Mouse (Mus musculus): ENCODE data around the gene Gm42417. TPM values are rescaled to one million over a fixed set of nuclear protein-coding genes. Genes with fewer than 3 reads are reported as not detected.

Gene Gm42417
- polyA plus RNA-seq, 1 experiment from 2014 or later = not detected

DNA sequence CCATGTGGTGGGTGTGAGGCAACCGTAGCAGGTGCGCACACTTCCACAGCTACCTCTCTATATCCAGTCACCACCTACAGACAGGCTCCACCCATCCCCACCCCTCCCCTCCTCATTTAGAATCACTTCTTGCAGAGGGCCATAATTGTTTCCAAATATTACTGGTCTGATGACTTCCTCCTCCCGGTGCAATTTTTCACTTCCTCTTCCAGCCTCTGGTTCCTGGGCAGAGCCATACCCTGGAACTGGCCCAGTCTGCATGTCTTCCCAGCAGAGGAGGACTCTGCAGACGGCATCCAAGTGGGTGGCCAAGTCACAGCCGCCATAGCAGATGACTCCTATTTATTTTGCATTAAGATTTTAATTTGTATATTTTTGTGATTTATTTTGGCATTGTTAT is 31.0 kb downstream of the Gm42417 start:
- Histone ChIP-seq H3K4me3 (no peak overlapping the region), H3K9me3 (no peaks in the 10 kb centered on the region), H3K9ac (no peak overlapping the region), H3K36me3 (peaks cover 18% of the 10 kb centered on the region), H3K4me1 (peaks cover 4% of the 10 kb centered on the region), H3K27ac (no peak overlapping the region), H3K4me2 (replicated peaks) (no peak overlapping the region), H3K27me3 (replicated peaks) (no peaks in the 10 kb centered on the region)
- WGBS = 86% methylated on average over 5 of the region's 5 CpGs
- ATAC-seq (ENCODE audit: low FRiP score, low read depth) = no peak

DNA sequence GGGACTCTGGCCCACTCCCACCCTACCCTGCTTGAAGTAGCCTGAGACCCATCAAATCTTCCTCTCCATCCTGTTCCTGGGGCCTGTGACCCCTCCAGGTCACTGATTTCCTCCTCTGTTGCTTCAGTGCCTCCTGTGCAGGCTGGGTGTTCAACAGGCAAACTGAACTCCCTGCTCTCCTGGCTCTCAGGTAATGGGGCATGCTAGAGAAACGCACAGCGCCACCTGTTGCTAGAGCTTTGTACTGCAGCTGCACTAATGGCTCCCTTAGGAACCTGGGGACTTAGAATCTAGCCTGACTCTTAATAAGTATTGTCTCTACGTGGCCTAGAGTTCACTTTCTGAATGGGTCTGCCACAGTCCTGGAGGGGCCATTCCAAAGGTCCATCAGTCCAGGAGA is 38.0 kb downstream of the Gm42417 start:
- peaks cover 30% of the 10 kb centered on the region for H3K36me3 ChIP-seq
- no peaks in the 10 kb centered on the region for H3K4me1 ChIP-seq
- H3K9me3 ChIP-seq = no peaks in the 10 kb centered on the region
- WGBS = 9% methylated on average over 3 of the region's 3 CpGs
- H3K4me2 ChIP-seq (replicated peaks) = no peak overlapping the region
- no peaks in the 10 kb centered on the region for H3K27me3 ChIP-seq (replicated peaks)
- ATAC-seq (ENCODE audit: low FRiP score, low read depth) = no peak
- H3K9ac ChIP-seq = no peak overlapping the region
- H3K27ac ChIP-seq = no peak overlapping the region
- no peak overlapping the region for H3K4me3 ChIP-seq

DNA sequence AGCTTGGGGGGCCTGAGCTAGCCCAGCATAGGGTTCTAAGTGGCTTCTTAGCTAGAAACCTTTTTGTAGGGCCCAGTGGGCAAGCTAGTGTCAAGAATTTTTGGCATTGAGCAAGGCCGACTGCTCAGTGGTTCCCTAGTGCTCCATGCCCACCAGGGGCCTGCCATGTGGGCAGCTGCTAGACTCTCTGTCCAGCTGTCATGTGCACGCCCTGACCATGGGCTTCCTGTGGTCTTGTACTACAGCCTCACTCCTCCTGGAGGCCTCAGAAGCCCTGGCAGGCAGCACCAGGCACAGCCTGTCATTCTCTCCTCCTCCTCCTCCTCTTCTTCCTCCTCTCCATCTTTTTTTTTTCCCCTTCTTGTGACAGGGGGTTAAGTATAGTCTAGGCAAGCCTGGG is 41.9 kb downstream of the Gm42417 start:
- ATAC-seq (ENCODE audit: low FRiP score, low read depth) = no peak
- Histone ChIP-seq H3K27ac (no peak overlapping the region), H3K4me3 (no peak overlapping the region), H3K9me3 (no peaks in the 10 kb centered on the region), H3K36me3 (peaks cover 23% of the 10 kb centered on the region), H3K27me3 (replicated peaks) (no peaks in the 10 kb centered on the region), H3K4me1 (no peaks in the 10 kb centered on the region), H3K9ac (no peak overlapping the region), H3K4me2 (replicated peaks) (no peak overlapping the region)
- 71% methylated on average over 2 of the region's 2 CpGs for WGBS

DNA sequence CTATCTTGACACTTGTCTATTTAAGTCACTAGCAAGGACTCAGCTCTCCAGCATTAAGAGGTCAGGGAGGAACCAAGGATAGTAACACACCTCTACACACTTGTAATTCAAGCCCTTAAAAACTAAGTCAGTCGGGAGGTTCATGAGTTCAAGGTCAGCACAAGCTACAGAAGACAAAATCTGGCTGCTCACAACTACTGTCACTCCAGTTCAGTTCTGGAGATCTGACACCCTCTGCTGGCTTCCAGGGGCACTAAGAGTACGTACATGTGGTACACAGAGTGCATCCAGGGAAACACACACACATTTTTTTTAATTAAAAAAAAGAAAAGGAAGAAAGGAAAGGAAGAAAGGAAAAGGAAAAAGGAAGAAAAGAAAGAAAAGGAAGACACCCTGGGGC is 42.5 kb downstream of the Gm42417 start:
- no peak for ATAC-seq (ENCODE audit: low FRiP score, low read depth)
- Histone ChIP-seq H3K4me1 (no peaks in the 10 kb centered on the region), H3K9ac (no peak overlapping the region), H3K4me3 (no peak overlapping the region), H3K27ac (no peak overlapping the region), H3K27me3 (replicated peaks) (no peaks in the 10 kb centered on the region), H3K9me3 (no peaks in the 10 kb centered on the region), H3K4me2 (replicated peaks) (no peak overlapping the region), H3K36me3 (peaks cover 23% of the 10 kb centered on the region)
- WGBS = 58% methylated on average over 2 of the region's 2 CpGs

- no peak overlapping the region for H3K4me3 ChIP-seq
- peaks cover 2% of the 10 kb centered on the region; the same call in 1 of the 2 replicates for H3K36me3 ChIP-seq
- no peaks in the 10 kb centered on the region for H3K9me3 ChIP-seq
- H3K9ac ChIP-seq = no peak overlapping the region
- H3K27me3 ChIP-seq (replicated peaks) = no peaks in the 10 kb centered on the region
- no peak overlapping the region for H3K27ac ChIP-seq
- H3K4me2 ChIP-seq (replicated peaks) = no peak overlapping the region
- H3K4me1 ChIP-seq = no peaks in the 10 kb centered on the region; the same call in 1 of the 2 replicates
- WGBS = 83% methylated on average over 6 of the region's 6 CpGs
- no peak for ATAC-seq (ENCODE audit: low FRiP score, low read depth)
Observed at GRCm38 (mm10) chr1:36493299-36493698, 45.9 kb downstream of the Gm42417 start.

DNA sequence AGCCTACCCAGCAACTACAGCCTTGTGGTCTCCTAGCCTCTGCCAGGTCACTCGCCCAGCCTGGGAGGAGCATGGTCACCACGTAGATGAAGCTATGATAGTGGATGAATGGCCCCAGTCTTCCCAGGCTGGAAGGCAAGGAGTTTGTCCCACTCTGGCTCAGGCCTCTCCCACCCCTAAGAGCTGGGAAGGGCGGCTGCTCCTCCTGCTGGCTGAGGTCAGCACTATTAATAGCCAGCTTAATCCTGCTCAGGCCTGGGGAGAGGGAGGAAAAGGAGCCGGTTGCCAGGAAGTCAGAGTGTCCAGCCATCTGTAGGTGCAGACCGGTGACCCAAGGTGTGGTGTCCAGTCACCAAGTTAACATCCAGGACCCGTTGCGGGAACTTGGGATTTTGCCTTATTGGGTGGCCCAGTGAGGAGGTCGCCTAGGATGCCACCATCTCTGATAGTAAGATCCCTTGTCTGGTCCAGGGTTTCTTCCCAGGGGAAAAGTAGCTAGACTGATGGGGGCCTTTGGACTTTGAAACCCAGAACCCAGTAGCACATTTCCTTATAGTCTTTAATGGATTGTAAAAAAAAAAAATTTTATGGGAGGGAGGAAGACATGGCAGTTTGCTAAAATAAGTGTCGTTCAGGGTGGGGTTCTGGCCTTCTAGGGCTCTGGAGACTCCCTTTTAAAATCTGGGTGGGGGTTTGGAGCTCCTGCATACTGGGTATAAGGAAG is 46.7 kb downstream of the Gm42417 start:
- Histone ChIP-seq H3K36me3 (no peaks in the 10 kb centered on the region), H3K4me1 (no peaks in the 10 kb centered on the region; the same call in 1 of the 2 replicates), H3K9ac (no peak overlapping the region), H3K4me3 (no peak overlapping the region), H3K27me3 (replicated peaks) (no peaks in the 10 kb centered on the region), H3K4me2 (replicated peaks) (no peak overlapping the region), H3K9me3 (no peaks in the 10 kb centered on the region), H3K27ac (no peak overlapping the region)
- 57% methylated on average over 9 of the region's 9 CpGs for WGBS
- ATAC-seq (ENCODE audit: low FRiP score, low read depth) = no peak

DNA sequence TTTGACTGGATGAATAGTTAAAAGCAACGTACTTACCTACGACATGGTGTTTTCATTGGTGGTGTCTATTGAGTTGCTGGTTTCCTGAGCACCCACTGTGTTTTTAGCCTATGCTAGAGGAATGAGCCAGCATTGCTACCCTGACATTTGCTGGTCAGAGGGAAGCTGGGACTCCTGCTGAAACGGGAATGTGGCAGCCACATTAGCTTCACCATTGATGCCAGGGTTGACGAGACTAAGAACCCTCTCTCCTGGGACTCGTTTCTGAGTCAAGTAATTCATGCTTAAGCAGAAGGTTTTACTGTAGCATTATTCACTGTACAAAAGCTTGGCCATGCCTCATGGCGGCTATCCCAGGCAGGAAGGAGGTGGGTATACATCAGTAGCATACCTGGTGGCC is 49.6 kb downstream of the Gm42417 start:
- ATAC-seq (ENCODE audit: low FRiP score, low read depth) = no peak
- Histone ChIP-seq H3K4me1 (no peaks in the 10 kb centered on the region; the same call in 1 of the 2 replicates), H3K4me3 (no peak overlapping the region), H3K9ac (no peak overlapping the region), H3K36me3 (no peaks in the 10 kb centered on the region), H3K27ac (no peak overlapping the region), H3K4me2 (replicated peaks) (no peak overlapping the region), H3K27me3 (replicated peaks) (no peaks in the 10 kb centered on the region), H3K9me3 (no peaks in the 10 kb centered on the region)
- 66% methylated on average over 6 of the region's 6 CpGs for WGBS

GRCm38 (mm10) chr1:36487111-36487510 is 52.1 kb downstream of the Gm42417 start:
- ATAC-seq (ENCODE audit: low FRiP score, low read depth) = no peak
- Histone ChIP-seq H3K36me3 (no peaks in the 10 kb centered on the region), H3K27ac (no peak overlapping the region), H3K9me3 (no peaks in the 10 kb centered on the region), H3K9ac (no peak overlapping the region), H3K4me3 (no peak overlapping the region), H3K4me2 (replicated peaks) (no peak overlapping the region), H3K4me1 (no peaks in the 10 kb centered on the region; the same call in 1 of the 2 replicates), H3K27me3 (replicated peaks) (no peaks in the 10 kb centered on the region)
- 77% methylated on average over 9 of the region's 9 CpGs for WGBS

GRCm38 (mm10) chr1:36485080-36485479 is 54.1 kb downstream of the Gm42417 start:
- no peaks in the 10 kb centered on the region for H3K9me3 ChIP-seq
- H3K36me3 ChIP-seq = no peaks in the 10 kb centered on the region
- no peak overlapping the region for H3K4me3 ChIP-seq
- no peaks in the 10 kb centered on the region; the same call in 1 of the 2 replicates for H3K4me1 ChIP-seq
- no peak overlapping the region for H3K9ac ChIP-seq
- 93% methylated on average over 7 of the region's 7 CpGs for WGBS
- ATAC-seq (ENCODE audit: low FRiP score, low read depth) = no peak
- H3K4me2 ChIP-seq (replicated peaks) = no peak overlapping the region
- no peak overlapping the region for H3K27ac ChIP-seq
- H3K27me3 ChIP-seq (replicated peaks) = no peaks in the 10 kb centered on the region

GRCm38 (mm10) chr1:36483825-36484224 is 55.4 kb downstream of the Gm42417 start:
- H3K36me3 ChIP-seq = no peaks in the 10 kb centered on the region
- no peak overlapping the region for H3K9ac ChIP-seq
- no peak for ATAC-seq (ENCODE audit: low FRiP score, low read depth)
- H3K4me2 ChIP-seq (replicated peaks) = no peak overlapping the region
- no peak overlapping the region for H3K27ac ChIP-seq
- 76% methylated on average over 4 of the region's 4 CpGs for WGBS
- H3K4me3 ChIP-seq = no peak overlapping the region
- no peaks in the 10 kb centered on the region for H3K9me3 ChIP-seq
- no peaks in the 10 kb centered on the region for H3K27me3 ChIP-seq (replicated peaks)
- H3K4me1 ChIP-seq = no peaks in the 10 kb centered on the region

Small RNA genes within 50 kb of the gene (microRNA-seq; reads per million reads assigned to microRNA genes)
- gene Gm47280 = not detected

Other genes starting within 250 kb of the Gm42417 start
- 4.1 and 5.2 TPM in 2 replicates for gene Arid5a, start 231.7 kb downstream of the Gm42417 start, polyA plus RNA-seq (2016; fragmentation: Nextera tagmentation; extraction: Ambion mirVana)
- 44.0 and 45.3 TPM in 2 replicates for gene Kansl3, start 170.2 kb downstream of the Gm42417 start, polyA plus RNA-seq (2016; fragmentation: Nextera tagmentation; extraction: Ambion mirVana)
- gene Fer1l5, start 167.1 kb downstream of the Gm42417 start, polyA plus RNA-seq (2016; fragmentation: Nextera tagmentation; extraction: Ambion mirVana) = 1.7 and 2.1 TPM in 2 replicates
- 71.2 and 73.2 TPM in 2 replicates for gene Lman2l, start 94.2 kb downstream of the Gm42417 start, polyA plus RNA-seq (2016; fragmentation: Nextera tagmentation; extraction: Ambion mirVana)
- gene Cnnm4, start 67.8 kb downstream of the Gm42417 start, polyA plus RNA-seq (2016; fragmentation: Nextera tagmentation; extraction: Ambion mirVana) = 10.1 and 10.6 TPM in 2 replicates
- gene Cnnm3, start 27.6 kb downstream of the Gm42417 start, polyA plus RNA-seq (2016; fragmentation: Nextera tagmentation; extraction: Ambion mirVana) = 3.7 and 5.3 TPM in 2 replicates
- gene Ankrd23, start 2.5 kb downstream of the Gm42417 start, polyA plus RNA-seq (2016; fragmentation: Nextera tagmentation; extraction: Ambion mirVana) = 16.4 and 16.6 TPM in 2 replicates
- 18.6 and 19.5 TPM in 2 replicates for gene Ankrd39, start 8.0 kb upstream of the Gm42417 start, polyA plus RNA-seq (2016; fragmentation: Nextera tagmentation; extraction: Ambion mirVana)
- gene Sema4c, start 18.9 kb upstream of the Gm42417 start, polyA plus RNA-seq (2016; fragmentation: Nextera tagmentation; extraction: Ambion mirVana) = 35.4 and 38.2 TPM in 2 replicates
- 0.33 and 0.48 TPM in 2 replicates for gene Fam178b, start 143.8 kb upstream of the Gm42417 start, polyA plus RNA-seq (2016; fragmentation: Nextera tagmentation; extraction: Ambion mirVana)
- gene Cox5b, start 152.0 kb upstream of the Gm42417 start, polyA plus RNA-seq (2016; fragmentation: Nextera tagmentation; extraction: Ambion mirVana) = 532 and 537 TPM in 2 replicates
- 0.42 TPM in 1 of 2 replicates, not detected in the other for gene 4933424G06Rik, start 170.7 kb upstream of the Gm42417 start, polyA plus RNA-seq (2016; fragmentation: Nextera tagmentation; extraction: Ambion mirVana)
- 119 and 131 TPM in 2 replicates for gene Actr1b, start 175.0 kb upstream of the Gm42417 start, polyA plus RNA-seq (2016; fragmentation: Nextera tagmentation; extraction: Ambion mirVana)
- gene Zap70, start 222.4 kb upstream of the Gm42417 start, polyA plus RNA-seq (2016; fragmentation: Nextera tagmentation; extraction: Ambion mirVana) = 0.17 and 0.33 TPM in 2 replicates